Mouse (Mus musculus): Measurements from ENCODE around the gene Krt16.

DNA sequence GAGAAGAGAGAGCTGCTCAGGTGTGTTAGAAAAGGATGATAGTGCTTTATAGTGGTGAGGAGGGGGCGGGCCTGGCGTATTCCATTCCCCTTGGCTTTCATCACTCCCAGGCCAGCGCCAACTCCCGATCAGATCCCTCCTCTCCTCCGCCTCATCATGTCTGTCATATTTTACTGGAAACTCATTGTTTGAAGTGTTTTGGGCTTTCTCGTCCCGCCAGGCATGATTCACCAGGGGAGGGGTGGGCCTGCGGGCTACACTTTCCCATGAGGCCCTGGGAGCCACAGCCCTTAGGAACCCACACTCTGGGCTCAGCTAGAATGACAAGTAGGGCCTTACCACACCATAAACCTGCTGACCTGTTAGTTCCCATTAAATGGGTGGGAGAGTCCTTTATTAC, 41.2 kb downstream of the Krt16 start, which contains the start of gene Krt14:
- no peak for TF ChIP-seq CTCF (IDR thresholded peaks at IDR 0.05; ENCODE audit: low read depth)
- no peak for TF ChIP-seq EP300 (IDR thresholded peaks at IDR 0.05; ENCODE audit: low read depth)
